Mouse (Mus musculus) B cell, adult 67 days (primary cell): Measurements from ENCODE around the gene Exog. TPM values are rescaled to one million over a fixed set of nuclear protein-coding genes. Genes with fewer than 3 reads are reported as not detected.

Experiments
- total RNA-seq, 2 experiments: library from RNA; stranded (reverse); gene quantifications; 4 replicates each; pipeline ENCODE4 v1.2.4; 2023

Exog gene
- 1 to 10 TPM; 7.7 to 9.1 TPM for total RNA-seq

GRCm38 (mm10) chr9:119444738-119445429 lies at the start of gene Exog:
Exog (plus strand) TSS chr9:119444943.

DNA sequence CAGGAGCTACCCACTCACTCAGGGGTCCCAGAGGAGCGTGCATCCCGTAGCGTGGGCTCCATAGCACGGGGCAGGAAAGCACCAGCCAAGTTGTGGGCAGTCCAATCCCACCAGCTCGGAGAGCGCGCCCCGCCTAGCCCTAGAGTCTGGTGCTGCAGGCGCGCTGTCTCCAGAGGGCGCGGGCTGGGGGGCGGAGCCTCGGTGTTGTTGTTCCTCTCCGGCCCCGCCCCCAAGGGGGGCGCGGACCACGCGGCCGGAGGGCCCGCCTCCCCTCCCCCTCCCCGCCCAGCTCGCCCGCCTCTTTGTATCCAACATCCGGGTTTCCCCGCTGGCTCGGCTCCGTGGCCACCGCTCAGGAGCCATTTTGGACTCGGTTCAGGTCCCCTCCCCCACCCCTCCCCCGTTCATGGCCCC lies 42.9 kb upstream of the Exog start, which contains the start of gene Acvr2b:
TSS of gene Acvr2b (plus strand) at position 318 of the 414 bp plus-strand sequence.

Other genes starting within 250 kb of the Exog start
- gene Slc22a13, start 235.8 kb upstream of the Exog start, total RNA-seq = not detected
- gene Oxsr1, start 122.5 kb upstream of the Exog start, total RNA-seq = 10 to 100 TPM; 40.4 to 44.4 TPM
- gene Acaa1a, start 105.3 kb upstream of the Exog start, total RNA-seq = 10 to 100 TPM; 52.8 to 60.8 TPM
- gene Myd88, start 103.5 kb upstream of the Exog start, total RNA-seq = 10 to 100 TPM; 34.1 to 36.7 TPM
- 1 to 10 TPM; 1.3 to 1.5 TPM for gene Xylb, start 87.6 kb upstream of the Exog start, total RNA-seq
- not detected for gene Slc22a14, start 79.4 kb upstream of the Exog start, total RNA-seq
- under 1 TPM in 1 of 2 experiments, not detected in 1; 0.33 TPM for gene Acvr2b, start 42.8 kb upstream of the Exog start, total RNA-seq
- gene Scn5a, start 134.1 kb downstream of the Exog start, total RNA-seq = not detected